Mouse (Mus musculus): ENCODE data around the gene Uqcrfs1. TPM values are rescaled to one million over a fixed set of nuclear protein-coding genes. Genes with fewer than 3 reads are reported as not detected.

Uqcrfs1 gene
- polyA plus RNA-seq, 1 experiment: 292 TPM

DNA sequence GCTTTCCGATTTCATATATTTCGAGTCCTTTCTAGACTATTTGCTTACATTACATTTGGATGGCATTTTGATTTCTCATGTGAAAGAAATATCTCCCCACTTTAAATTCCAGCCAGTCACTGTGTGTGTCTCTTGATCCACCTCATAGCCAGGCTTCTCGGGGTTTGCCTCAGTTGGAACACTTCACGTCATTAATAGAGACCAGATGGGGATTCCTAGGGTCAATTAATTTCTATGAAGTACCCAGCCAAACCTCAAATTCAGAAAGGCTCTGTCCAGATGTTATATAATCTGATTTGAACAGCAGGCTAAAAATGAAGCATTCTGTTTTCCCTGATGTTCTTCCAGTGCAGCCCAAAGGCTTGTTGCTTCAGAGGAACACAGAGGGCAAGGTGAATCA, 37.5 kb downstream of the Uqcrfs1 start:
- no peak overlapping the region for H3K27ac ChIP-seq (ENCODE audit: insufficient read depth, low read depth, low read length)
- no peaks in the 10 kb centered on the region for H3K27me3 ChIP-seq (ENCODE audit: control insufficient read depth, insufficient read depth, low read length)
- 85% methylated on average over 4 of the region's 4 CpGs for WGBS
- no peak overlapping the region for H3K4me3 ChIP-seq (ENCODE audit: low read depth, low read length)
- no peaks in the 10 kb centered on the region for H3K4me1 ChIP-seq (ENCODE audit: control insufficient read depth, insufficient read depth, insufficient read length, low read length)
- no peaks in the 10 kb centered on the region for H3K36me3 ChIP-seq (ENCODE audit: control insufficient read depth, insufficient read depth, low read length)
- TF ChIP-seq CTCF (IDR thresholded peaks at IDR 0.05; ENCODE audit: extremely low read depth, insufficient read length, insufficient replicate concordance, low read depth, low read length) (no peak), POLR2A (IDR thresholded peaks at IDR 0.05; ENCODE audit: low read depth, low read length) (no peak)

- H3K27me3 ChIP-seq (ENCODE audit: control insufficient read depth, insufficient read depth, low read length): no peaks in the 10 kb centered on the region
- H3K36me3 ChIP-seq (ENCODE audit: control insufficient read depth, insufficient read depth, low read length): no peaks in the 10 kb centered on the region
- no peak for TF ChIP-seq CTCF (IDR thresholded peaks at IDR 0.05; ENCODE audit: extremely low read depth, insufficient read length, insufficient replicate concordance, low read depth, low read length)
- TF ChIP-seq POLR2A (IDR thresholded peaks at IDR 0.05; ENCODE audit: low read depth, low read length): no peak
- H3K4me3 ChIP-seq (ENCODE audit: low read depth, low read length): no peak overlapping the region
- H3K27ac ChIP-seq (ENCODE audit: insufficient read depth, low read depth, low read length): no peak overlapping the region
- no peaks in the 10 kb centered on the region for H3K4me1 ChIP-seq (ENCODE audit: control insufficient read depth, insufficient read depth, insufficient read length, low read length)
- WGBS: 26% methylated on average over 7 of the region's 7 CpGs
These were observed 43.2 kb downstream of the Uqcrfs1 start for GRCm38 (mm10) chr13:30501860-30502395.

Other genes starting within 250 kb of the Uqcrfs1 start
- 1.3 and 2.1 TPM in 2 replicates for gene Agtr1a, start 208.9 kb downstream of the Uqcrfs1 start, polyA plus RNA-seq (2012; rRNA removed)
- 1.9 and 2.0 TPM in 2 replicates for gene Dusp22, start 114.6 kb upstream of the Uqcrfs1 start, polyA plus RNA-seq (2012; rRNA removed)
- gene Irf4, start 203.9 kb upstream of the Uqcrfs1 start, polyA plus RNA-seq (2012; rRNA removed): 2.5 and 5.0 TPM in 2 replicates

Data from small intestine, adult 2 months (tissue).